Mouse (Mus musculus): ENCODE data around the gene Tex261. TPM values are rescaled to one million over a fixed set of nuclear protein-coding genes. Genes with fewer than 3 reads are reported as not detected.

Gene Tex261
- polyA plus RNA-seq (2015; fragmentation: Nextera tagmentation; extraction: Ambion mirVana) = 42.3 and 44.0 TPM in 2 replicates

- Histone ChIP-seq H3K4me2 (peak within 1 kb of the TSS; percentile 86), H3K36me3 (replicated peaks) (peaks cover 26% of the 10 kb centered on the region), H3K9ac (peak within 1 kb of the TSS; percentile 96), H3K27ac (replicated peaks) (peak within 1 kb of the TSS; percentile 92), H3K9me3 (replicated peaks) (no peaks in the 10 kb centered on the region), H3K27me3 (no peaks in the 10 kb centered on the region), H3K4me1 (replicated peaks) (peaks cover 28% of the 10 kb centered on the region), H3K4me3 (replicated peaks) (peak within 1 kb of the TSS; percentile 92)
- peak; percentile 91 for ATAC-seq (ENCODE audit: insufficient read depth)
- 1% methylated on average over 45 of the region's 45 CpGs for WGBS (ENCODE audit: insufficient replicate concordance)
These were observed at the start of gene Tex261 for GRCm38 (mm10) chr6:83775638-83776293. Gene Tex261 (minus strand): TSS chr6:83775813.

- no peaks in the 10 kb centered on the region for H3K36me3 ChIP-seq (replicated peaks)
- H3K4me3 ChIP-seq (replicated peaks) = no peak overlapping the region
- no peaks in the 10 kb centered on the region for H3K4me1 ChIP-seq (replicated peaks)
- no peaks in the 10 kb centered on the region for H3K9me3 ChIP-seq (replicated peaks)
- H3K27ac ChIP-seq (replicated peaks) = no peak overlapping the region
- ATAC-seq (ENCODE audit: insufficient read depth) = no peak
- no peak overlapping the region for H3K4me2 ChIP-seq
- no peak overlapping the region for H3K9ac ChIP-seq
- 58% methylated on average over 2 of the region's 2 CpGs for WGBS (ENCODE audit: insufficient replicate concordance)
- no peaks in the 10 kb centered on the region for H3K27me3 ChIP-seq
These were observed 46.2 kb upstream of the Tex261 start for GRCm38 (mm10) chr6:83821856-83822255.

GRCm38 (mm10) chr6:83820727-83821515, 45.3 kb upstream of the Tex261 start:
- H3K4me1 ChIP-seq (replicated peaks) = no peaks in the 10 kb centered on the region
- no peak overlapping the region for H3K4me2 ChIP-seq
- H3K4me3 ChIP-seq (replicated peaks) = no peak overlapping the region
- no peaks in the 10 kb centered on the region for H3K36me3 ChIP-seq (replicated peaks)
- ATAC-seq (ENCODE audit: insufficient read depth) = no peak
- no peaks in the 10 kb centered on the region for H3K9me3 ChIP-seq (replicated peaks)
- no peak overlapping the region for H3K9ac ChIP-seq
- H3K27me3 ChIP-seq = no peaks in the 10 kb centered on the region
- 59% methylated on average over 2 of the region's 2 CpGs for WGBS (ENCODE audit: insufficient replicate concordance)
- H3K27ac ChIP-seq (replicated peaks) = no peak overlapping the region

- H3K36me3 ChIP-seq (replicated peaks) = peaks cover under 1% of the 10 kb centered on the region; the same call in 1 of the 2 replicates
- no peak overlapping the region for H3K4me2 ChIP-seq
- H3K4me1 ChIP-seq (replicated peaks) = no peaks in the 10 kb centered on the region
- H3K27ac ChIP-seq (replicated peaks) = no peak overlapping the region
- H3K9ac ChIP-seq = no peak overlapping the region
- no peak for ATAC-seq (ENCODE audit: insufficient read depth)
- no peaks in the 10 kb centered on the region for H3K27me3 ChIP-seq
- H3K4me3 ChIP-seq (replicated peaks) = no peak overlapping the region
- WGBS (ENCODE audit: insufficient replicate concordance) = 58% methylated on average over 1 of the region's 1 CpGs
- no peaks in the 10 kb centered on the region for H3K9me3 ChIP-seq (replicated peaks)
These were observed 43.4 kb upstream of the Tex261 start for GRCm38 (mm10) chr6:83818996-83819395.

GRCm38 (mm10) chr6:83815801-83816200, 40.2 kb upstream of the Tex261 start:
- Histone ChIP-seq H3K4me1 (replicated peaks) (no peaks in the 10 kb centered on the region), H3K9ac (no peak overlapping the region), H3K4me3 (replicated peaks) (no peak overlapping the region), H3K36me3 (replicated peaks) (peaks cover 8% of the 10 kb centered on the region; the same call in 1 of the 2 replicates), H3K4me2 (no peak overlapping the region), H3K27me3 (no peaks in the 10 kb centered on the region), H3K27ac (replicated peaks) (no peak overlapping the region), H3K9me3 (replicated peaks) (no peaks in the 10 kb centered on the region)
- 77% methylated on average over 3 of the region's 3 CpGs for WGBS (ENCODE audit: insufficient replicate concordance)
- ATAC-seq (ENCODE audit: insufficient read depth) = no peak

- ATAC-seq (ENCODE audit: insufficient read depth) = no peak
- 68% methylated on average over 3 of the region's 3 CpGs for WGBS (ENCODE audit: insufficient replicate concordance)
- 0 out of 2 replicates have a peak, but pooled peaks cover 4% of the 10 kb centered on the region for H3K36me3 ChIP-seq (replicated peaks)
- no peak overlapping the region for H3K4me2 ChIP-seq
- no peaks in the 10 kb centered on the region for H3K4me1 ChIP-seq (replicated peaks)
- H3K4me3 ChIP-seq (replicated peaks) = no peak overlapping the region
- H3K27me3 ChIP-seq = no peaks in the 10 kb centered on the region
- no peak overlapping the region for H3K27ac ChIP-seq (replicated peaks)
- H3K9ac ChIP-seq = no peak overlapping the region
- no peaks in the 10 kb centered on the region for H3K9me3 ChIP-seq (replicated peaks)
These were observed 27.2 kb upstream of the Tex261 start for GRCm38 (mm10) chr6:83802846-83803245.

GRCm38 (mm10) chr6:83802033-83802432, 26.4 kb upstream of the Tex261 start:
- no peaks in the 10 kb centered on the region for H3K9me3 ChIP-seq (replicated peaks)
- H3K27me3 ChIP-seq = peaks cover 2% of the 10 kb centered on the region; the same call in 1 of the 2 replicates
- no peak overlapping the region for H3K9ac ChIP-seq
- H3K36me3 ChIP-seq (replicated peaks) = 0 out of 2 replicates have a peak, but pooled peaks cover 4% of the 10 kb centered on the region
- ATAC-seq (ENCODE audit: insufficient read depth) = no peak
- 64% methylated on average over 5 of the region's 5 CpGs for WGBS (ENCODE audit: insufficient replicate concordance)
- no peak overlapping the region for H3K4me2 ChIP-seq
- no peak overlapping the region for H3K27ac ChIP-seq (replicated peaks)
- H3K4me3 ChIP-seq (replicated peaks) = no peak overlapping the region
- H3K4me1 ChIP-seq (replicated peaks) = no peaks in the 10 kb centered on the region

GRCm38 (mm10) chr6:83796686-83797085, 21.1 kb upstream of the Tex261 start:
- H3K4me1 ChIP-seq (replicated peaks) = peaks cover 25% of the 10 kb centered on the region
- peaks cover 8% of the 10 kb centered on the region for H3K27me3 ChIP-seq
- no peak overlapping the region for H3K27ac ChIP-seq (replicated peaks)
- H3K4me3 ChIP-seq (replicated peaks) = no peak overlapping the region
- no peaks in the 10 kb centered on the region for H3K36me3 ChIP-seq (replicated peaks)
- H3K9me3 ChIP-seq (replicated peaks) = no peaks in the 10 kb centered on the region
- WGBS (ENCODE audit: insufficient replicate concordance) = 59% methylated on average over 3 of the region's 3 CpGs
- H3K4me2 ChIP-seq = no peak overlapping the region
- no peak overlapping the region for H3K9ac ChIP-seq
- no peak for ATAC-seq (ENCODE audit: insufficient read depth)

- Histone ChIP-seq H3K27me3 (peaks cover 8% of the 10 kb centered on the region), H3K4me1 (replicated peaks) (peaks cover 32% of the 10 kb centered on the region), H3K36me3 (replicated peaks) (no peaks in the 10 kb centered on the region), H3K9ac (peak overlapping the region; percentile 51), H3K9me3 (replicated peaks) (no peaks in the 10 kb centered on the region), H3K4me2 (peak overlapping the region; percentile 83), H3K4me3 (replicated peaks) (peak overlapping the region; percentile 75), H3K27ac (replicated peaks) (peak overlapping the region; percentile 98)
- no peak for ATAC-seq (ENCODE audit: insufficient read depth)
- WGBS (ENCODE audit: insufficient replicate concordance) = 1% methylated on average over 13 of the region's 13 CpGs
These were observed 19.9 kb upstream of the Tex261 start for GRCm38 (mm10) chr6:83795492-83795900.

GRCm38 (mm10) chr6:83794760-83795296, 19.2 kb upstream of the Tex261 start, which contains the start of gene Nagk:
Gene Nagk (plus strand): TSS chr6:83794982.
- Histone ChIP-seq H3K9ac (peak within 1 kb of the TSS; percentile 51), H3K27me3 (peaks cover 8% of the 10 kb centered on the region), H3K27ac (replicated peaks) (peak within 1 kb of the TSS; percentile 98), H3K4me2 (peak within 1 kb of the TSS; percentile 83), H3K4me1 (replicated peaks) (peaks cover 32% of the 10 kb centered on the region), H3K36me3 (replicated peaks) (no peaks in the 10 kb centered on the region), H3K4me3 (replicated peaks) (peak within 1 kb of the TSS; percentile 75), H3K9me3 (replicated peaks) (no peaks in the 10 kb centered on the region)
- ATAC-seq (ENCODE audit: insufficient read depth) = peak; percentile 90
- WGBS (ENCODE audit: insufficient replicate concordance) = under 1% methylated on average over 43 of the region's 43 CpGs
